Mouse (Mus musculus): ENCODE results near the gene Cx3cr1. TPM values are rescaled to one million over a fixed set of nuclear protein-coding genes. Genes with fewer than 3 reads are reported as not detected.
A peak's percentile ranks its signal among the peaks of the same experiment; 100 is the strongest.
"Not testable (repeated sequence)": the region's sequence is repeated elsewhere in the genome, so short reads cannot be mapped to it uniquely, and the experiment has no call there.

Cx3cr1 gene
- 15.7 and 17.1 TPM in 2 replicates for polyA plus RNA-seq (2015; fragmentation: Nextera tagmentation; extraction: Ambion mirVana)

DNA sequence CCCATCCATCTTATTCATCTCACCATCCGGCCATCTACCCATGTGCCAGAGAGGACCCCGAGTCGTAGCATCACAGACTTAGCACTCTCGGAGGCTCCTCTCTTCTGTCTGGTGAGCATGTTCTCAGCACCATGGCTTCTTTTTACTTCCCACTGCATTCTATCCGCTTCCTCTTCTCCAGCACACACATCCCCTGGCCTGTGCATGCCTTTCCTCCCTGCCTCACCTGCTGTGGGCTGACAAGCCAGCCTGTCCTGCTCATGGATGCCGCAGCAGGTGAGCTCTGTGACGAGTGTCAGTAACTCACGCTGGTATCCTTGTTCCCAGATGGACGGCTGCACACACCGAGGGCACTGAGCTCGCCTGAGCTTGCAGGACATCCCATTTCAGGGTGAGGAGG lies at the start of gene Cx3cr1:
Gene Cx3cr1, minus strand, starts transcription at position 101 of the 400 bp plus-strand sequence.
- Histone ChIP-seq H3K36me3 (no peaks in the 10 kb centered on the region), H3K27me3 (no peaks in the 10 kb centered on the region), H3K9me3 (replicated peaks) (no peaks in the 10 kb centered on the region), H3K9ac (no peak within 1 kb of the TSS), H3K27ac (replicated peaks) (no peak within 1 kb of the TSS), H3K4me2 (replicated peaks) (no peak within 1 kb of the TSS), H3K4me1 (no peaks in the 10 kb centered on the region), H3K4me3 (replicated peaks) (no peak within 1 kb of the TSS)
- no peak for ATAC-seq (ENCODE audit: insufficient number of reproducible peaks, low FRiP score, low TSS enrichment, low read depth)
- WGBS = 76% methylated on average over 11 of the region's 11 CpGs

DNA sequence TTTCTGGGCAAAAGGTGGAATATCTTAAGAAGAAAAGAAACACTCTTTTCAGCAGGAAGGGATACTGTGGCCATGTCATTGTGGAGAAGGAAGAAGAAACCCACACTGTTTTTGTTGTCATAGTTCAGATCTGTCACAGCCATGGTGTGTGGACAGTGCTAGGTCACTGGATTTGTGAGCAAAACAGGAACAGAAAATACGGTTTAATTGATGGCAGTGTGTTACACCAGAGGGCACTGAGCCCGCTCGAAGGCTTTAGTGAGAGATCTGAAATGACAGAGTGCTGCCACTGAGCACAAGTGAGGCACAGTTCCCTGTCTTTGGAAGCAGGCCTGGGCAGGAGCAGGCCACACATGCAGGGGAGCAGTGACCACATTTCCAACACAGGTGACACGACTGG lies 48.5 kb upstream of the Cx3cr1 start:
- peaks cover 40% of the 10 kb centered on the region for H3K36me3 ChIP-seq

DNA sequence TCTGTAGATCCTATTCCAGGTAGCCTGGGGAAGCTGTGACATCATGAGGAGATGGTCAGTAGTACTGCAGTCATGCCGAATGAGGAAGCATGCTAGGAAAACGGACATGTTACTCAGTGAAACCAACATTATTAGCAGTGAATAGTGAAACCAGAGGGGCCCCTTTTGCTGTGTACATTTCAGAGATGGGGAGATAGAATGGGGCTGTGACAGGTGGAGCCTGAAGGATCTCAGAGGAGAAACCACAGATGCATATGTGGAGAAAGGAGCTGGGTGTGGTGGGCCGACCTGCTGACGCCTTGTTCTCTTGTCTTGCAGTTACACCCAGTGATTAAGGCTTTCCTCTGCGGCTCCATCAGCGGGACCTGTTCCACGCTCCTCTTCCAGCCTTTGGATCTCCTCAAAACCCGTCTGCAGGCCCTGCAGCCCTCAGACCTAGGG lies 46.5 kb upstream of the Cx3cr1 start:
- ATAC-seq (ENCODE audit: insufficient number of reproducible peaks, low FRiP score, low TSS enrichment, low read depth) = no peak
- WGBS = 74% methylated on average over 8 of the region's 8 CpGs
- peak overlapping the region; percentile 35; the same call in 1 of the 2 replicates for H3K27ac ChIP-seq (replicated peaks)

More for the DNA sequence above, 48.5 kb upstream of the Cx3cr1 start:
- Histone ChIP-seq H3K27ac (replicated peaks) (no peak overlapping the region), H3K4me2 (replicated peaks) (no peak overlapping the region), H3K4me1 (no peaks in the 10 kb centered on the region), H3K9ac (no peak overlapping the region), H3K9me3 (replicated peaks) (no peaks in the 10 kb centered on the region), H3K27me3 (no peaks in the 10 kb centered on the region), H3K4me3 (replicated peaks) (no peak overlapping the region)
- ATAC-seq (ENCODE audit: insufficient number of reproducible peaks, low FRiP score, low TSS enrichment, low read depth) = no peak
- 88% methylated on average over 4 of the region's 4 CpGs for WGBS

DNA sequence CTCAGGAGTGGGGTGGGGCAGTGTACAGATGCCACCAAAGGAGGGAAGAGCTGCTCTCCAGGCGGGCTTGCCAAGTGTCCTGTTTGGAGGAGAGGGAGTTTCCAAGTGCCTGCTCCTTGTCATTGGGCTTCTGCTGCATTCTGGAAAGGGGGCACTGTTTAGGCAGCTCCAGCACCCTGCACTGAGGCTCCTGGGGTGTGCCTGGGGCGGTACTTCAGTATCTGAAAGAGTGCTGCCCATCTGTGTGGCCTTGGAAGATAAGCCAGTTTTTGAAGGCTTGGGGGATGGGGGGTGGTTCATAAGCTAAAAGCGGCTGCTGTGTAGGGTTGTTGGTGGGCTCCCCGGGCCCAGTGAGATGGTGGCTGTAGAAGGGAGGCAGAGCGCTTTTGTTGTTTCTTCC lies 45.9 kb upstream of the Cx3cr1 start:
- H3K4me3 ChIP-seq (replicated peaks) = no peak overlapping the region
- no peak overlapping the region for H3K4me2 ChIP-seq (replicated peaks)
- H3K27ac ChIP-seq (replicated peaks) = peak overlapping the region; percentile 35; the same call in 1 of the 2 replicates
- H3K27me3 ChIP-seq = no peaks in the 10 kb centered on the region
- no peak for ATAC-seq (ENCODE audit: insufficient number of reproducible peaks, low FRiP score, low TSS enrichment, low read depth)
- peaks cover 25% of the 10 kb centered on the region for H3K36me3 ChIP-seq
- no peak overlapping the region for H3K9ac ChIP-seq
- peaks cover 8% of the 10 kb centered on the region for H3K4me1 ChIP-seq
- no peaks in the 10 kb centered on the region for H3K9me3 ChIP-seq (replicated peaks)
- WGBS = 80% methylated on average over 5 of the region's 5 CpGs

More for the DNA sequence above, 46.5 kb upstream of the Cx3cr1 start:
- Histone ChIP-seq H3K4me2 (replicated peaks) (no peak overlapping the region), H3K9me3 (replicated peaks) (no peaks in the 10 kb centered on the region), H3K4me3 (replicated peaks) (no peak overlapping the region), H3K9ac (no peak overlapping the region), H3K27me3 (no peaks in the 10 kb centered on the region), H3K36me3 (peaks cover 30% of the 10 kb centered on the region), H3K4me1 (peaks cover 4% of the 10 kb centered on the region)

DNA sequence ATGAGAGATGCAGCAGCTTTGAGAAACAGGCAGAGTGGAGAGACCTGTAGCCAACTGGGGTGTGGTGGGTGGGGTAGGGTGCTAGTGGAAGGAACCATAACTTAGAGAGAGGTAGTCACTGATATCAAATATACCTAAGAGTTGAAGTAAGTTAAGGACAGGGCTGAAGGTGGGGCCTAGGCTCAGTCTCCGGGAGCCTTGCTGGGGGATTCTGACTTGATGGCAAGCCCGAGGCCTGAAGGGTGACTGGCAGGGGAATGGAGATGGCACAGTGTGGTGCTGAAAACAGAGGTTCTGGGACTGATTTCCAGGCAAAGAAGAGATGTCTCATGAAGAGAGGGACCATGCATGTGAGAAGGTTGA lies 45.1 kb upstream of the Cx3cr1 start:
- peaks cover 18% of the 10 kb centered on the region for H3K36me3 ChIP-seq
- no peak overlapping the region for H3K4me2 ChIP-seq (replicated peaks)
- no peak overlapping the region for H3K27ac ChIP-seq (replicated peaks)
- no peak for ATAC-seq (ENCODE audit: insufficient number of reproducible peaks, low FRiP score, low TSS enrichment, low read depth)
- 88% methylated on average over 2 of the region's 2 CpGs for WGBS
- H3K4me1 ChIP-seq = peaks cover 8% of the 10 kb centered on the region
- H3K4me3 ChIP-seq (replicated peaks) = no peak overlapping the region
- H3K9ac ChIP-seq = no peak overlapping the region
- no peaks in the 10 kb centered on the region for H3K27me3 ChIP-seq
- no peaks in the 10 kb centered on the region for H3K9me3 ChIP-seq (replicated peaks)

DNA sequence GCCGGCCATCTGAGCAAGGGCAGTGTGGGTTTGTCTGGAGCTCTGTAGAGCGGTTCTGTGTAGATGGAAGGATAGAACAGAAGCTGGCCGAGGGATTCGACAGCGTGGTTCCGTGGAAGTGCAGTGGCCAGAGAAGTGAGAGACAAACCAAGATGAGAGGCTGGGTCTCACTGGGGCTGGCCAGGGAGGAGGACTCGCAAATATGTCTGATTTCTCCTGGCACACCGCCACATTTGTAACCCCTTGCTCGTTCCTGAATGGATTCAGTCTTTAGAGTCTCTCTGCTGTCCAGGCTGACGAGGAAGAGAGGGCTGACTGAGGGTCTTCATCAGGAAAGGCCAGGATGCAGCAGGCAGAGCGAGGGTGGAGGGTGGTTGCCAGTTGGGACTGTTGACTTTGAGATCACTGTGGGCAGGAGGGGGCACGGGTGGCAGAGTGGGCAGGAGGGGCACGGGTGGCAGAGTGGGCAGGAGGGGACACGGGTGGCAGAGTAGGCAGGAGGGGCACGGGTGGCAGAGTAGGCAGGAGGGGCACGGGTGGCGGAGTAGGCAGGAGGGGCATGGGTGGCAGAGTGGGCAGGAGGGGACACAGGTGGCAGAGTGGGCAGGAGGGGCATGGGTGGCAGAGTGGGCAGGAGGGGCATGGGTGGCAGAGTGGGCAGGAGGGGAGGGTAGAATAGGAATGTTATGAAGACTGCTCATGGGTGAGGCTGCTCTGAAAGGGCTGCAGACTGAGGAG lies 44.5 kb upstream of the Cx3cr1 start:
- no peaks in the 10 kb centered on the region for H3K27me3 ChIP-seq
- H3K36me3 ChIP-seq = peaks cover 15% of the 10 kb centered on the region
- WGBS = 89% methylated on average over 17 of the region's 17 CpGs
- no peak overlapping the region for H3K4me2 ChIP-seq (replicated peaks)
- no peak overlapping the region for H3K27ac ChIP-seq (replicated peaks)
- H3K4me3 ChIP-seq (replicated peaks) = no peak overlapping the region
- H3K9me3 ChIP-seq (replicated peaks) = no peaks in the 10 kb centered on the region
- peaks cover 8% of the 10 kb centered on the region for H3K4me1 ChIP-seq
- ATAC-seq (ENCODE audit: insufficient number of reproducible peaks, low FRiP score, low TSS enrichment, low read depth) = no peak
- no peak overlapping the region for H3K9ac ChIP-seq

DNA sequence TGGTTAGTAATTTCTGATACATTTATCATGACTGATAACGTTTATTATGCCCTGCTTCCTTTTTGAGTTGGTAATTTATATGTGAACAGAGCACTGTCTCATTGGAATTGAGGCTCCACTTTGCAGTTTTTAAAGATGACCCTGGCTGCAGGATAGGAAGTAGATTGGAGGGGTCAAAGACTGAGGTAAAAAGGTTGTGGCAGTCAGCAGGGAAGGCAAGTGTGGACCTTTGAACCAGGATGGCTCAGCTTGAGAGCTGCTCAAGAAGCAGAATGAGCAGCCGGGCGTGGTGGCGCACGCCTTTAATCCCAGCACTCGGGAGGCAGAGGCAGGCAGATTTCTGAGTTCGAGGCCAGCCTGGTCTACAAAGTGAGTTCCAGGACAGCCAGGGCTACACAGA lies 43.8 kb upstream of the Cx3cr1 start:
- no peak overlapping the region for H3K4me2 ChIP-seq (replicated peaks)
- 94% methylated on average over 7 of the region's 7 CpGs for WGBS
- H3K9ac ChIP-seq = no peak overlapping the region
- H3K36me3 ChIP-seq = peaks cover 12% of the 10 kb centered on the region
- H3K4me3 ChIP-seq (replicated peaks) = no peak overlapping the region
- H3K4me1 ChIP-seq = peaks cover 8% of the 10 kb centered on the region
- ATAC-seq (ENCODE audit: insufficient number of reproducible peaks, low FRiP score, low TSS enrichment, low read depth) = no peak
- no peaks in the 10 kb centered on the region for H3K9me3 ChIP-seq (replicated peaks)
- H3K27ac ChIP-seq (replicated peaks) = no peak overlapping the region
- H3K27me3 ChIP-seq = no peaks in the 10 kb centered on the region

DNA sequence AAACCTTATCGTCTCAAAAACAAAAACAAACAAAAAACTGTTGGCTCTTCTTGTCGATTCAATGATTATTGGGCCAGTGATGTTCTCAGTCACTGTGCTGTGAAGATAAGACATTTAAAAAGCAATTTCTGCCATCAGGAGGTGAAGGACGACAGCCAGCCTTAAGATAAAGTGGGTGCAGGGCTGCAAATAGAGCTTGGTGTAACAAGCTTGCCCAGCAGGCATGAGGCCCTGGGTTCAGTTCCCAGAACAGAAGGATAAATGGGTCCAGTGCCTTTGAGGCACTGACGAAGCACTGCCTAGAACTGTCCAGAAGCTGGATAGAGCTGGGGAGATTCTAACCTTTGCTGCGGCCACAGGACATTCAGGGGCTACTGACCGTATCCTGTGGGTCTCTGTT lies 42.8 kb upstream of the Cx3cr1 start:
- peaks cover 8% of the 10 kb centered on the region for H3K4me1 ChIP-seq
- no peak overlapping the region for H3K27ac ChIP-seq (replicated peaks)
- peaks cover 3% of the 10 kb centered on the region for H3K36me3 ChIP-seq
- no peak overlapping the region for H3K4me3 ChIP-seq (replicated peaks)
- no peak overlapping the region for H3K4me2 ChIP-seq (replicated peaks)
- ATAC-seq (ENCODE audit: insufficient number of reproducible peaks, low FRiP score, low TSS enrichment, low read depth) = no peak
- WGBS = 92% methylated on average over 6 of the region's 6 CpGs
- H3K9me3 ChIP-seq (replicated peaks) = no peaks in the 10 kb centered on the region
- no peak overlapping the region for H3K9ac ChIP-seq
- H3K27me3 ChIP-seq = no peaks in the 10 kb centered on the region

DNA sequence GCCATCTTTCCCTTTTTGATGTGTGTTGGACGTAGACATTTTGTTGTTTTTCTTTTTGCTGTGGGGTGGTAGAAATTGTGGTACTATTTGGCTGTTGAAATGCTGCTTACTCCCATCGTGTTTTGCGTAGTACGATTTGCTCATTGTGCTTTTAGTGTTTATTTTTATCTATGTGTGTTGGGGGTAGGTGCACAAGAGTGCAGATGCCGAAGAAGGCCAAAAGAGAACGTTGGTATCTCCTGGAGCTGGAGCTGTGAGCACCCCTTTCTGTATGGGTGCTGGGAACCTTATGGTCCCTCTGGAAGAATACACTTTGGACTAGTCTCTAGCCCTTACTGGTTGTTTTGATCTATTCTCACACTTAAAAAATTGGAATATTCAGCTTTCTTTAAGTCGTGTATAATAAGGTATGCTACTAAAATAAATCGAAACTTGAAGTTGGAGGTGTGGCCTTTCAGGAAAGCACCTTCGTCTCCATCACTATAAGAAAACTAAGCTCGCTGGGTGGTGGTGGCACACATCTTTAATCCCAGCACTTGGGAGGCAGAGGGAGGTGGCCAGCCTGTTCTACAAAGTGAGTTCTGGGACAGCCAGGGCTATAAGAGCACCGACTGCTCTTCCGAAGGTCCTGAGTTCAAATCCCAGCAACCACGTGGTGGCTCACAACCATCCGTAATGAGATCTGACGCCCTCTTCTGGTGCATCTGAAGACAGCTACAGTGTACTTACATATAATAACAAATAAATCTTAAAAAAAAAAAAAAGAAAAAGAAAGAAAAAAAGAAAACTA lies 41.7 kb upstream of the Cx3cr1 start:
- no peaks in the 10 kb centered on the region for H3K9me3 ChIP-seq (replicated peaks)
- H3K27me3 ChIP-seq = no peaks in the 10 kb centered on the region
- no peaks in the 10 kb centered on the region for H3K36me3 ChIP-seq
- no peak for ATAC-seq (ENCODE audit: insufficient number of reproducible peaks, low FRiP score, low TSS enrichment, low read depth)
- H3K4me3 ChIP-seq (replicated peaks) = peak overlapping the region; percentile 69
- peaks cover 8% of the 10 kb centered on the region for H3K4me1 ChIP-seq
- no peak overlapping the region; the same call in 1 of the 2 replicates for H3K9ac ChIP-seq
- H3K4me2 ChIP-seq (replicated peaks) = peak overlapping the region; percentile 58
- H3K27ac ChIP-seq (replicated peaks) = peak overlapping the region; percentile 96
- 77% methylated on average over 15 of the region's 15 CpGs for WGBS

DNA sequence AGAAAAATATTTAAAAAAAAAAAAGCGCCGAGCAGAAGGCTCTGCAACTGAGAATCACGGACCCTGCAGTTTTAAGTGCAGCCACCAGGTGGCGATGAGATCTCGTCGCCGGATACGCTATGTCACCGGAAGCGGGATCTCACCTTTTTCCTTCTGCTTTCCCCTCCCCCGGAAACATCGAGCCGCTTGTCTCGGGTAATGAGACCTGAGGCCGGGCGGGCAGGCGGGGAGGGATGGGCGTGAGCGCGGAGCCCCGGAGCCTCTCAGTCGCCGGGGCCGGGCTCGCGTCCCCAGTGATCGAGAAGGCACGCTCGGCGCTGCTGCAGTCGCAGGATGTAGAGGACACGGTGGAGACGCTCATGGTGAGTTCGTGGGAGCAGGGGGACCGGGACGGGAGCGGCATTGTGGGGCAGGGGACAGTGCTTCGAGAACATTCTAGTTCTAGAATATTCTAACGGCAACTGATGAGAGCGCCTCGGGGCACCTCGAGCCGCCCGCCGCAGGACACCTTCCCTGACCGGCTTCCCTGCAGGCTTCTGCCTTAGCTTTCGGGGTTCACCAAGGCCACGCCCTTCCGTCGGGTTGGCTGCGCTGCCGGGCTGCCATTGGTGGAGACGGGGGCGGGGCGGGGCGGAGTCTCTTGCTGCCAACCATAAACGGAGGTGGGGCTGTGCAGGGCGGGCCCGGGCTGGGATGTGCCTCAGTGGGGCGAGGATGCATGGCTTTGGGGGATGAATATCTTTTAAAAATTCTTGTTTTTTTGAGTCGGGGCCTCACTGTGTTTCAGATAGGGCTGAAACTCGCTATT lies 40.7 kb upstream of the Cx3cr1 start, which contains the start of gene Slc25a38:
Gene Slc25a38, plus strand, starts transcription at position 164 of the 808 bp plus-strand sequence.
- Histone ChIP-seq H3K4me2 (replicated peaks) (peak within 1 kb of the TSS; percentile 58), H3K36me3 (no peaks in the 10 kb centered on the region), H3K9me3 (replicated peaks) (no peaks in the 10 kb centered on the region), H3K4me3 (replicated peaks) (peak within 1 kb of the TSS; percentile 69), H3K27me3 (no peaks in the 10 kb centered on the region), H3K27ac (replicated peaks) (peak within 1 kb of the TSS; percentile 96), H3K9ac (peak within 1 kb of the TSS; percentile 43), H3K4me1 (peaks cover 8% of the 10 kb centered on the region)
- peak; percentile 98 for ATAC-seq (ENCODE audit: insufficient number of reproducible peaks, low FRiP score, low TSS enrichment, low read depth)
- under 1% methylated on average over 62 of the region's 62 CpGs for WGBS

DNA sequence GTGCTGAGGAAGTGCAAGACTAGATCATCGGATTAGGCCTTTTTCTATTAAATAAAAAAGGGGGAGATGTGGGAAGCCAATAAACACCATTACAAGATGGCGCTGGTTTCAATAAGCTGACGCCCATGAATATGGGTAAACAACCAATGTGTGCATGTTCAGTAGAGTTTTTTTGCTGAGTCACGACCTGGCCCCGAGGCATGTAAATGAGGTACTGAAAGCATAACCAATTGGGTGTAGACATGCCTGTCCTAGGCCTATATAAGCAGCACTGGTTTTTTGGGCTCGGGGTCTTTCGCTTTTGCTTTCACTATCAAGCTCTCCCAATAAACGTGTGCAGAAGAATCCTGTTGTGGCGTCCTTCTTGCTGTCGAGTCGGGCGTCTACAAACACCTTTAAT lies 39.3 kb upstream of the Cx3cr1 start:
- WGBS = 94% methylated on average over 12 of the region's 12 CpGs
- H3K4me3 ChIP-seq (replicated peaks); H3K9ac ChIP-seq; H3K4me1 ChIP-seq; ATAC-seq (ENCODE audit: insufficient number of reproducible peaks, low FRiP score, low TSS enrichment, low read depth); H3K9me3 ChIP-seq (replicated peaks); H3K27ac ChIP-seq (replicated peaks); H3K36me3 ChIP-seq; H3K27me3 ChIP-seq; H3K4me2 ChIP-seq (replicated peaks): not testable (repeated sequence)

Data from embryonic facial prominence, embryonic 15.5 days (tissue).